In the genomic region with DNA sequence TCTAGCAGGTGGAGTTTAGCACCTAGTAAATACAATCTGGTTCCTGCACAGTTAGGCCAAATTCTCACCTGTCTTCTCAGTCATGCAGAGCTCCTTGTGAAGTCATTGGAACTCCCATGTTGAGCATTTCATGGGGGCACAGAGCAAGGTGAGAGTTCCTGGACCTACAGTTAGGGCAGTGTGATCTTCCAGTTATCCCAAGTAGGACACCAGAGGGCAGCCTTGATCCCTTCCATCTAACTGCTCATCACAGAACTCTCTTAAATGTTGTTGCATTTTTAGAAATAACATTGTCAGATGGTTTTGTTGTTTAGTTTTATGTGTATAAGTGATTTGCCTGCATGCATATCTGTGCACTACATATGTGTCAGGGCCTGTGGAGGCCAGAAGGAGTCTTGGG, we compare ENCODE assay signal across 10 mouse cellular contexts. TPM values are rescaled to one million over a fixed set of nuclear protein-coding genes. Genes with fewer than 3 reads are reported as not detected.
A peak's percentile ranks its signal among the peaks of the same experiment; 100 is the strongest.
DNase-seq lines count a peak whose midpoint lies in the region; ATAC-seq and TF ChIP-seq lines count a peak whose summit lies in the region.
"Had no signal": no experiment of that assay in that cellular context is flagged by ENCODE, and none has a peak within 500 bp of the region (broad histone marks: within the 10 kb centered on the region; RNA-seq: fewer than 3 reads in every experiment).

No protein-coding gene starts in this region.

- TF ChIP-seq EP300 in CH12.LX (IDR thresholded peaks at IDR 0.05; ENCODE audit: low read length) = no peak

- no peak overlapping the region for H3K9ac ChIP-seq in hindbrain, embryonic 14.5 days
- no peak overlapping the region for H3K9ac ChIP-seq in hindbrain, embryonic 13.5 days
- no peak overlapping the region for H3K9ac ChIP-seq in CH12.LX (ENCODE audit: insufficient read depth, low read depth)
- H3K9ac ChIP-seq: embryonic facial prominence, embryonic 13.5 days; limb, embryonic 13.5 days had no signal

- in situ Hi-C loops in CH12.LX (cut with MboI; ENCODE audit: low pct_ligation_motif_present, low pct_unique_long_range_greater_than_20kb, low sequenced_read_pairs) = loop anchor here (5.0 kb wide), 1 partner anchor 155 kb away; no protein-coding TSS in a partner anchor

- peak; percentile 38 for DNase-seq in hindbrain, embryonic 14.5 days (ENCODE audit: low spot score)
- peak; percentile 63 for DNase-seq in 3T3-L1 (ENCODE audit: low read depth, low spot score)
- peak; percentile 26 for DNase-seq in CH12.LX (ENCODE audit: extremely low read depth)
- DNase-seq in embryo, embryonic 11.5 days (ENCODE audit: low read depth, low spot score) = peak; percentile 8
- DNase-seq in naive thymus-derived CD4-positive, alpha-beta T cell, adult 2 months (ENCODE audit: low read depth) = peak; percentile 15
- DNase-seq in T-cell, adult 2 months (ENCODE audit: low spot score) = no peak
- DNase-seq in frontal cortex, postnatal 25 days (ENCODE audit: low spot score in 2 of 2) = no peak

- no peak overlapping the region for H3K27ac ChIP-seq in hindbrain, embryonic 14.5 days
- no peak overlapping the region for H3K27ac ChIP-seq in hindbrain, embryonic 13.5 days
- no peak overlapping the region for H3K27ac ChIP-seq in CH12.LX (ENCODE audit: insufficient read depth, low read depth)
- H3K27ac ChIP-seq: embryonic facial prominence, embryonic 13.5 days; limb, embryonic 13.5 days had no signal

- dilution Hi-C loops in CH12.LX (cut with MboI; ENCODE audit: extremely low pct_ligation_motif_present, extremely low pct_unique_long_range_greater_than_20kb, low sequenced_read_pairs) = no loop called here

- ATAC-seq in hindbrain, embryonic 14.5 days (ENCODE audit: low FRiP score) = peak; percentile 17; the same call in 1 of the 2 replicates
- no peak for ATAC-seq in hindbrain, embryonic 13.5 days (ENCODE audit: low FRiP score)

- no peak overlapping the region for H3K4me3 ChIP-seq in hindbrain, embryonic 14.5 days (replicated peaks; ENCODE audit: low read length)
- H3K4me3 ChIP-seq in hindbrain, embryonic 13.5 days = no peak overlapping the region
- H3K4me3 ChIP-seq in CH12.LX (replicated peaks in 1 of 3; ENCODE audit: low read depth in 2 of 3, low read length in 2 of 3, poor library complexity in 1 of 3) = no peak overlapping the region
- H3K4me3 ChIP-seq: embryonic facial prominence, embryonic 13.5 days; limb, embryonic 13.5 days had no signal

- peak; percentile 17 to 59; a peak in 2 of 4 replicates for TF ChIP-seq CTCF in CH12.LX (conservative IDR thresholded peaks at IDR 0.05 in 1 of 2, IDR thresholded peaks at IDR 0.05 in 1 of 2; ENCODE audit: low read depth in 2 of 2, low read length in 2 of 2)

- TF ChIP-seq RAD21 in CH12.LX (IDR thresholded peaks at IDR 0.05; ENCODE audit: low read depth, low read length) = peak; percentile 25

- no peaks in the 10 kb centered on the region for H3K27me3 ChIP-seq in hindbrain, embryonic 14.5 days (ENCODE audit: control insufficient read depth, insufficient read depth, low read length)
- H3K27me3 ChIP-seq in hindbrain, embryonic 13.5 days = no peaks in the 10 kb centered on the region
- no peaks in the 10 kb centered on the region for H3K27me3 ChIP-seq in CH12.LX (replicated peaks)
- H3K27me3 ChIP-seq: embryonic facial prominence, embryonic 13.5 days; limb, embryonic 13.5 days had no signal

- TF ChIP-seq POLR2A in CH12.LX (IDR thresholded peaks at IDR 0.05; ENCODE audit: low read depth, low read length) = no peak

- no peaks in the 10 kb centered on the region for H3K79me2 ChIP-seq in CH12.LX (replicated peaks; ENCODE audit: control insufficient read depth, extremely low read depth, insufficient read depth, poor library complexity, severe bottlenecking)

- H3K9me3 ChIP-seq in hindbrain, embryonic 14.5 days (ENCODE audit: control insufficient read depth, low read length) = no peaks in the 10 kb centered on the region
- H3K9me3 ChIP-seq in hindbrain, embryonic 13.5 days = no peaks in the 10 kb centered on the region
- no peaks in the 10 kb centered on the region for H3K9me3 ChIP-seq in CH12.LX (replicated peaks; ENCODE audit: low read length)
- H3K9me3 ChIP-seq: embryonic facial prominence, embryonic 13.5 days; limb, embryonic 13.5 days had no signal

- no peak overlapping the region for H3K4me2 ChIP-seq in hindbrain, embryonic 14.5 days (replicated peaks)
- no peak overlapping the region for H3K4me2 ChIP-seq in hindbrain, embryonic 13.5 days
- no peak overlapping the region for H3K4me2 ChIP-seq in CH12.LX (ENCODE audit: insufficient read depth, low read depth, poor library complexity, severe bottlenecking)
- H3K4me2 ChIP-seq: embryonic facial prominence, embryonic 13.5 days; limb, embryonic 13.5 days had no signal

- H3K36me3 ChIP-seq in hindbrain, embryonic 14.5 days (replicated peaks; ENCODE audit: control insufficient read depth, insufficient read depth) = peaks cover 27% of the 10 kb centered on the region
- H3K36me3 ChIP-seq in hindbrain, embryonic 13.5 days = peaks cover 36% of the 10 kb centered on the region
- peaks cover 2 to 26% of the 10 kb centered on the region in 2 experiments for H3K36me3 ChIP-seq in CH12.LX (replicated peaks in 1 of 2; ENCODE audit: control insufficient read depth in 1 of 2, insufficient read depth in 1 of 2, low read length in 1 of 2)

- H3K4me1 ChIP-seq in hindbrain, embryonic 14.5 days (replicated peaks; ENCODE audit: control insufficient read depth, insufficient read depth, low read length) = no peaks in the 10 kb centered on the region
- no peaks in the 10 kb centered on the region for H3K4me1 ChIP-seq in hindbrain, embryonic 13.5 days (replicated peaks)
- H3K4me1 ChIP-seq in CH12.LX (ENCODE audit: control insufficient read depth in 1 of 2, insufficient read depth in 2 of 2) = peaks cover 3 to 22% of the 10 kb centered on the region in 2 experiments; a peak in 3 of 4 replicates
- H3K4me1 ChIP-seq: embryonic facial prominence, embryonic 13.5 days; limb, embryonic 13.5 days had no signal

TF ChIP-seq in CH12.LX, 34 proteins besides CTCF, POLR2A, EP300 and RAD21:
- no peak for TF ChIP-seq UBTF (IDR thresholded peaks at IDR 0.05; ENCODE audit: low read depth, low read length)
- TF ChIP-seq MEF2A (IDR thresholded peaks at IDR 0.05; ENCODE audit: borderline replicate concordance, low read depth, low read length) = no peak
- TF ChIP-seq SMC3 (IDR thresholded peaks at IDR 0.05; ENCODE audit: low read depth, low read length) = peak; percentile 33

RNA-seq across cellular contexts. Expression of gene Utp14b, which starts 29.0 kb away (rescaled TPM):
- polyA plus RNA-seq in hindbrain, embryonic 14.5 days (2014; fragmentation: Nextera tagmentation; extraction: Ambion mirVana) = 2.9 and 4.3 TPM in 2 replicates
- polyA plus RNA-seq in hindbrain, embryonic 13.5 days (2015; fragmentation: Nextera tagmentation; extraction: Ambion mirVana) = 2.6 and 2.9 TPM in 2 replicates
- total RNA-seq in CH12.LX (2012; rRNA removed) = 6.9 and 8.9 TPM in 2 replicates
- 11.4 and 13.0 TPM in 2 replicates for total RNA-seq in CH12.LX (2014; rRNA removed)
- polyA plus RNA-seq in CH12.LX (2012; ENCODE audit: insufficient read length, low read depth) = 10.4 and 11.0 TPM in 2 replicates

RNA-seq across cellular contexts. Expression of gene Acsl3, which starts 29.2 kb away (rescaled TPM):
- polyA plus RNA-seq in hindbrain, embryonic 14.5 days (2014; fragmentation: Nextera tagmentation; extraction: Ambion mirVana) = 109 and 138 TPM in 2 replicates
- polyA plus RNA-seq in hindbrain, embryonic 13.5 days (2015; fragmentation: Nextera tagmentation; extraction: Ambion mirVana) = 73.3 and 78.5 TPM in 2 replicates
- total RNA-seq in CH12.LX (2012; rRNA removed) (19.0 and 21.4 TPM in 2 replicates), CH12.LX (2014; rRNA removed) (55.4 and 57.5 TPM in 2 replicates)
- polyA plus RNA-seq in CH12.LX (2012; ENCODE audit: insufficient read length, low read depth) = 24.9 and 25.3 TPM in 2 replicates

Comparison
In these comparisons a context has a peak if more than half of its experiments do, and no peak if none do; other contexts are left out.
1. DNase-seq: peak in hindbrain, embryonic 14.5 days (single experiment), 3T3-L1 (single experiment), CH12.LX (single experiment), embryo, embryonic 11.5 days (single experiment) and naive thymus-derived CD4-positive, alpha-beta T cell, adult 2 months (single experiment); none in T-cell, adult 2 months (single experiment) and frontal cortex, postnatal 25 days (0 of 2).